Mouse (Mus musculus) heart, embryonic 15.5 days (tissue): Measurements from ENCODE around the gene Kifc3. TPM values are rescaled to one million over a fixed set of nuclear protein-coding genes. Genes with fewer than 3 reads are reported as not detected.

ENCODE experiments used
- ATAC-seq: fragments of 200-750 bp; cut with Nextera tagmentation; replicated peaks from 2 replicates; pipeline ENCODE4 v1.8.0; 2017; ENCODE audit warnings: low read depth, moderate TSS enrichment; ENCODE audit not compliant: insufficient number of reproducible peaks, insufficient read depth, low FRiP score
- H3K27ac ChIP-seq: fragments of 300-500 bp; sonication (generic); 2 replicates; pipeline ENCODE4 v1.5.1; 2015; ENCODE audit warnings: mild to moderate bottlenecking, inconsistent platforms
- H3K27me3 ChIP-seq: fragments of 300-500 bp; sonication (generic); 2 replicates; pipeline ENCODE4 v1.6.1; 2015; ENCODE audit warnings: inconsistent platforms
- H3K36me3 ChIP-seq: fragments of 300-500 bp; sonication (generic); 2 replicates; pipeline ENCODE4 v1.6.1; 2015; ENCODE audit warnings: mild to moderate bottlenecking, inconsistent platforms
- H3K4me1 ChIP-seq: fragments of 300-500 bp; sonication (generic); replicated peaks from 2 replicates; pipeline ENCODE4 v1.6.1; 2015; ENCODE audit warnings: inconsistent platforms
- H3K4me2 ChIP-seq: fragments of 300-500 bp; sonication (generic); 2 replicates; pipeline ENCODE4 v1.6.1; 2015; ENCODE audit warnings: inconsistent platforms, mild to moderate bottlenecking, moderate library complexity
- H3K4me3 ChIP-seq: fragments of 300-500 bp; sonication (generic); 2 replicates; pipeline ENCODE4 v1.5.1; 2015; ENCODE audit warnings: mild to moderate bottlenecking, inconsistent platforms
- H3K9ac ChIP-seq: fragments of 300-500 bp; sonication (generic); 2 replicates; pipeline ENCODE4 v1.6.1; 2015; ENCODE audit warnings: mild to moderate bottlenecking, inconsistent platforms
- H3K9me3 ChIP-seq: fragments of 300-500 bp; sonication (generic); replicated peaks from 2 replicates; pipeline ENCODE4 v1.6.1; 2016; ENCODE audit warnings: inconsistent platforms
- WGBS: fragments of 180-500 bp; shearing (Covaris S2); methylation state at CpG from one replicate; pipeline ENCODE4 v1.1.7; 2015; ENCODE audit warnings: mixed read lengths; 5-methylcytosine and 5-hydroxymethylcytosine counted together
- polyA plus RNA-seq: library from polyadenylated mRNA; unstranded; fragments of >200 nt; fragmentation: Nextera tagmentation; extraction: Ambion mirVana; gene quantifications from 2 replicates; pipeline ENCODE4 v1.2.1, GENCODE M21; 2015

Kifc3 gene
- polyA plus RNA-seq, 1 experiment from 2014 or later: 15.7 TPM

DNA sequence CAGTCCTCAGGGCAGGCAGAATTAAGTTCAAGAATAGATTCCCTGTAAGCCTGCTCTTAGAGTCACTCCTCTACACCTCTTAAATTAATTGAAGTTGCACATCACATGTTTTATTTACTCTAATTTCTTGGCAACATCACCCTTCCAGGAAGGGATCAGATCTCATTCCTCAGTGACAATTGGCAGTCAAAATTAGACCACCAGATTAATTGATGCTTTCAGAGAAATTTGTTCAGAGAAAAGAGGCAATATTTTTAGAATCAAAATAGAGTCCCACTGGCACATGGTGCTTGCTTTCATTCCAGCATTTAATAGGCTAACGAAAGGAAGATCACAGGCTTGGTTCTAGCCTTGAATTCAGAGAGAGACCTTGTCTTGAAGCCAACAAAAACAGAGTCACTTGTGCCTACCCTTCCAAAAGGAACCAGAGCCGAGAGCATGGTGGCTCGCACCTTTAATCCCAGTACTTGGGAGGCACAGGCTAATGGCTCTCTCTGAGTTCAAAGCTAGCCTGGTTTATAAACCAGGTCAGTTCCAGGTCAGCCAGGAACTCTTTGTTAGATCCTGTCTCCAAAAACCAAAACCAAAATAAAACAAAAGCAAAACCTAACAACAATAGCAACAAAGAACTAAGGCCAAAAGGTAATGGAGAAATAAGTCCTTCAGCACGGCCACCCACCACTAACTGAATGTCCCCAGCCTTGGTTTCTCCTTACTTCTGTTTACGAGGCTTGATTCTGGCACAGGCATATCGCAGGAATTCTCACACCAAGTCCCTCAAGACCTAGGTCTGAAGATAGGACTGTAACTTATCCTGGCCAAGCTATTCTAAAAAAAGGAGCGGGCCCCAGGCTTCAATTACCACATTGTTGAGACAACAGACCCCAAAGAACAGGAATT is 23.9 kb upstream of the Kifc3 start:
- peaks cover 16% of the 10 kb centered on the region for H3K4me1 ChIP-seq
- 35% methylated on average over 7 of the region's 7 CpGs for WGBS
- no peaks in the 10 kb centered on the region for H3K27me3 ChIP-seq
- H3K27ac ChIP-seq: peak overlapping the region; percentile 54
- H3K4me2 ChIP-seq: no peak overlapping the region
- no peak overlapping the region for H3K9ac ChIP-seq
- ATAC-seq: no peak
- no peak overlapping the region for H3K4me3 ChIP-seq
- H3K36me3 ChIP-seq: no peaks in the 10 kb centered on the region
- H3K9me3 ChIP-seq: no peaks in the 10 kb centered on the region

DNA sequence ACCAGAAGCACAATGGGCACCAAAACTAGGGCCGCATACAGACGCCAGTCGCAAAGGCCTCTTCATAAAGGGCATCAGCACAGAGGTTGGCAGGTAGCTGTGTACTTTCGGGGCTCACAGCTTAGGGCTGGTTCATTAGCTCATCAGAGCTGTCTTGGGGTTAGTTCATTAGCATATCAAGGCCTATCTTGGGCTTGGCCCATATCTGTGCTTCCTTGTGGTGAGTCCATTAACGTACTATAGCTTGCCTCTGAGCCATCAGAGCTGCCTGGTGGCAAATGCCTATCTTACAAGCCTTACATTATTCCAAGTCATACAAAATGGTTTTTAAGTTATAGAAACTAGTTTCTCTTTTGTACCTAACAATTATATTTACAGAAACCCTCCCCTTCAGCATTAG is 21.4 kb upstream of the Kifc3 start:
- Histone ChIP-seq H3K27ac (no peak overlapping the region), H3K4me1 (peaks cover 21% of the 10 kb centered on the region), H3K9ac (no peak overlapping the region), H3K27me3 (no peaks in the 10 kb centered on the region), H3K4me2 (no peak overlapping the region), H3K9me3 (no peaks in the 10 kb centered on the region), H3K36me3 (no peaks in the 10 kb centered on the region), H3K4me3 (no peak overlapping the region)
- ATAC-seq: no peak
- 91% methylated on average over 5 of the region's 5 CpGs for WGBS

DNA sequence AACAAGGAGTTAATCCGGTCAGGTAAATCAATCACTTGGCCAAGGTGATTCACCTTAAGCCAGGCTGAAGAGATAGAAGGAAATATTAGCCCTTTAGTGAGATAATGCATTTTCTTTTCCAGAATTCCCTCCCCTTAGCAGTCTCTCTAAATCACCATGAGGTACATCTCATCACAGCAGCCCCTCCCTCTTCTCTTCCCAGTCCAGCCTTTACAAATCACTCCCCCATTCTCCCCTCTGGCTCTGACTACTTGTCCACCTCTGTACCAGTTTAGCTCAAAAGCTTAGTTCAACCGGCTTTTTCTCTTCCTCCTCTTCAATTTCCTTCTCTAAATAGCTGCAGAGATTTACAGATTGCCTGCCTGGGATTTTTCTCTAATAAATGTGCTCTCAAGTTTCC is 18.4 kb upstream of the Kifc3 start:
- no peak overlapping the region for H3K27ac ChIP-seq
- ATAC-seq: no peak

DNA sequence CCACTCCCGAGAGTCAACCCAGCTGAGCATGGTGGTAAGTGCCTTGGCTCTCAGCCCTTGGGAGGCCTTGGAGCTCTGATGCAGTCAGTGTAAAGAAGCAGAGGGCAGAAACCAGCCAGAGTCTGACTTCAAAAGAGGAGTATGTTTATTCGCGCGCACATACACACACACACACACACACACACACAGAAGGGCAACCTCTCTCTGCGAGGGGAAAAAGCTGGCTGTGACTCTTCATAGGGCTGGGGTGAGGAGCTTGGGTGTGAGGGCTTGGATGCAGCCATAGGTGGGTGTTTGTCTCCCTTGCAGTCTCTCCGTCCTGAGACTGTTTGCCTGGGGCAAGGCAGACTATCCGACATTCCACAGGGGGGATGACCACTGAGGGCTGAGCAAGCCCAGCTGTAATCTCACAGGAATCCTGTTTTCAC is 18.0 kb upstream of the Kifc3 start:
- ATAC-seq: no peak
- 43% methylated on average over 7 of the region's 7 CpGs for WGBS
- H3K27ac ChIP-seq: no peak overlapping the region
- H3K9me3 ChIP-seq: no peaks in the 10 kb centered on the region
- peaks cover 5% of the 10 kb centered on the region; the same call in 1 of the 2 replicates for H3K4me1 ChIP-seq
- H3K9ac ChIP-seq: no peak overlapping the region
- no peaks in the 10 kb centered on the region for H3K36me3 ChIP-seq
- no peak overlapping the region for H3K4me2 ChIP-seq
- no peaks in the 10 kb centered on the region for H3K27me3 ChIP-seq
- H3K4me3 ChIP-seq: no peak overlapping the region

More for the DNA sequence above, 18.4 kb upstream of the Kifc3 start:
- H3K36me3 ChIP-seq: no peaks in the 10 kb centered on the region
- no peak overlapping the region for H3K9ac ChIP-seq
- H3K4me1 ChIP-seq: peaks cover 6% of the 10 kb centered on the region; the same call in 1 of the 2 replicates
- H3K4me3 ChIP-seq: no peak overlapping the region
- no peaks in the 10 kb centered on the region for H3K27me3 ChIP-seq
- no peaks in the 10 kb centered on the region for H3K9me3 ChIP-seq
- 16% methylated on average over 2 of the region's 2 CpGs for WGBS
- no peak overlapping the region for H3K4me2 ChIP-seq

DNA sequence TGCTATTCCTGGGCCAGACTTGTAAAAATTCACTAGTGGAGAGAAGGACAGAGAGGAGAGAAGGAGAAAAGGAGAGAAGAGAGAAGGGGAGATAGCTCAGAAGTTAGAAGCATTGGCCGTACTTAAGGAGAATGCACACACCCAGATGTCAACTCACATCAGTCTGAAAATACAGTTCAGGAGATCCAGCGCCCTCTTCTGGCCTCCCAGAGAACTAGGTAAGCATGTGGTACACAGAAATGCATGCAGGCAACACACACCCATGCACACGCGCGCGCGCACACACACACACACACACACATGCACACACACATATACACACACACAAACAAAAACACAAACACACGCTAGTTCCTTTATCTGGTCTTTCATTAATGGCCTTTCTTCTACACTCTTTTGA is 17.0 kb upstream of the Kifc3 start:
- Histone ChIP-seq H3K4me3 (no peak overlapping the region), H3K4me2 (no peak overlapping the region), H3K36me3 (no peaks in the 10 kb centered on the region), H3K27me3 (no peaks in the 10 kb centered on the region), H3K9me3 (no peaks in the 10 kb centered on the region), H3K4me1 (peaks cover 13% of the 10 kb centered on the region), H3K27ac (no peak overlapping the region), H3K9ac (no peak overlapping the region)
- WGBS: 87% methylated on average over 8 of the region's 8 CpGs
- ATAC-seq: no peak

DNA sequence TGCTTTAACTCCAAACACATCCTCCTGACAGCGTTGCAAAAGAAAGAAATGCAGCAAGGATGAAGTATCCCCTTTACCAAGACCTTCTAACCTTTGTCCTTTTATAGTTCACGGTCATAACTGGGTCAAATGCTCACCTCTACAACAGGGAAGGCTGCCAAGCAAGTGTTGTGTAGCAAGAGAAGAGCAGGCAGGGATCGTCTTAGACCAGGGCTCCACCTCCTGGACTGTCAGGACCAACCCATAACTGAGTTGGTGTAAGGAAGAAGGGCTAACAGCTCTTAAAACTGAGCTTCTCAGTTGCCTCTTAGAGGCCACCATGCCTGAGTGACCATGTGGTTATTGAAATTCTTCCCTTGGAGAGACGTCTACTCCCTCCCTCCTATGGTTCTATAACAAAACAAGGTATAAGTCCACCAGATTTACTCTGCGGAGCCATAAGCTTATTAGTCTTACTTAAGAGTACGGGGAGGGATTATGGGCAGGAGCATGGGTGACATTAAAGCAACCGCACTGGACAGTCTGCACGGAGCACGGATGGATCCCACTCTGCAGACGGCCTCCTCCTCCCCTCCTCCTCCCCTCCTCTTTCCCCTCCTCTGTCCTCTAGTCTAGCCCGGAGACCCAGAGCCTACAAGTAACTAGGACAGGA is 13.2 kb upstream of the Kifc3 start:
- no peaks in the 10 kb centered on the region for H3K27me3 ChIP-seq
- H3K4me3 ChIP-seq: no peak overlapping the region
- 76% methylated on average over 11 of the region's 11 CpGs for WGBS
- no peak overlapping the region for H3K27ac ChIP-seq
- H3K4me1 ChIP-seq: peaks cover 22% of the 10 kb centered on the region
- H3K4me2 ChIP-seq: no peak overlapping the region
- H3K9me3 ChIP-seq: no peaks in the 10 kb centered on the region
- no peak for ATAC-seq
- H3K36me3 ChIP-seq: no peaks in the 10 kb centered on the region
- H3K9ac ChIP-seq: no peak overlapping the region

DNA sequence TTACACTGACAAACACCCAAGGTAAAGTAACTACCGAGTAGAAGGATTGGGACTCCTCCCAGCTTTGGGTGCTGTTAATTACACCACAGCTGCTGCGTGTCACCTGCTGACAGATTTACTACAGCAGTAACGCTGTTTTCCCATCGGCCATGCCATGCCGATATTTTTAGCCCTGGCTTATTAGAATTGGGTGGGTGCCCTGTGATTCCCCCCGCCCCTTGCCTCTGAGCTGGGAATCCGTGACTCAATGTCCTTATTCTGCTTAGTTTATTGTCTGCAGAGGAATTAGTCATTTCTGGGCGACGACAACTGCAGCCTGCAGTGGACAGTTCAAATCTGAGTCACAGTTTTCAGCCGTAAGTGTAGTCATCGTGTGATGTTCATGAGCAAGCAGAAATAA is 7.3 kb upstream of the Kifc3 start:
- no peaks in the 10 kb centered on the region for H3K9me3 ChIP-seq
- H3K36me3 ChIP-seq: no peaks in the 10 kb centered on the region
- no peak for ATAC-seq
- H3K4me1 ChIP-seq: peaks cover 27% of the 10 kb centered on the region
- H3K27me3 ChIP-seq: no peaks in the 10 kb centered on the region
- H3K27ac ChIP-seq: peak overlapping the region; percentile 70
- no peak overlapping the region for H3K9ac ChIP-seq
- H3K4me2 ChIP-seq: peak overlapping the region; percentile 39
- WGBS: 24% methylated on average over 11 of the region's 11 CpGs
- H3K4me3 ChIP-seq: no peak overlapping the region

DNA sequence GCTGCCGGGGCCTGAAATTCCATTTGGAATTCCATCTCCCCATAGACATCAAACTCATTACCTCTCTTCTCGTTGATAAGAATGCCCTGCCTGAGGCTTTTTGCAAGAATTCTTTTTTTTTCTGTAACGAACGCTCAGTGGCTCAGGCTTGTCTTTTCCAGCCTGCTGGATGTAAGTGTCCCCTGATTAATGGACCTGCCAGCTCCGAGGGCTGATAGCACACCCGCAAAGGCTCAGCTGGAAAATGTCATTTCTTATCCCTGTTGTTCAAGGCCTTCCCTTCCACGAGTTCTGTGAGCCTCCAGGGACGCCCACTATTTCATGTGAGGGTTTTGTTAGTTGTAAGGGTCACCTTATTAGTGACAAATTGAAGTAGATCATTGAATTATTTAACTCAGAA is 3.3 kb upstream of the Kifc3 start:
- Histone ChIP-seq H3K4me3 (no peak overlapping the region), H3K4me2 (no peak overlapping the region), H3K27ac (peak overlapping the region; percentile 0; the same call in 1 of the 2 replicates), H3K9me3 (no peaks in the 10 kb centered on the region), H3K36me3 (no peaks in the 10 kb centered on the region), H3K9ac (no peak overlapping the region), H3K4me1 (peaks cover 22% of the 10 kb centered on the region), H3K27me3 (no peaks in the 10 kb centered on the region)
- WGBS: 16% methylated on average over 8 of the region's 8 CpGs
- no peak for ATAC-seq

DNA sequence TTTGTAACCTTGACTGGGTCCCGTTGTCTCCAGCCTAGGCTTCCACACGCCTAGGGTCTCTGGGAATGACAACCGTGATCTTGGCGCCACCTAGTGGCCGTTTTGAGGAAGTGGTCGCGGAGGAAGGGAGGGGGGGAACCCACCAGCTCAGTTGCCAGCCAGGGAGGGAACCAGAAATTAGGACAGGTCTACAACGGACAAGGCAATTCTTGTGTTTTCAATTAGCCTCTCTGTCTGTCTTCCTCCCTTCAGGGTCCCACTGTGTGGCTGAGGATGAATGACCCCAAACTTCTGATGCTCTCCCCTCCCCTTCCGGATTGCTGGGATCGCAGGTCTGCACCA is 1.4 kb upstream of the Kifc3 start:
- Histone ChIP-seq H3K4me2 (peak overlapping the region; percentile 19; the same call in 1 of the 2 replicates), H3K27ac (no peak overlapping the region), H3K4me3 (no peak overlapping the region), H3K4me1 (peaks cover 11% of the 10 kb centered on the region; the same call in 1 of the 2 replicates), H3K27me3 (no peaks in the 10 kb centered on the region), H3K36me3 (no peaks in the 10 kb centered on the region), H3K9me3 (no peaks in the 10 kb centered on the region), H3K9ac (no peak overlapping the region)
- 0 out of 2 replicates have a peak, but pooled peaks have one; percentile 37 for ATAC-seq
- 16% methylated on average over 10 of the region's 10 CpGs for WGBS

DNA sequence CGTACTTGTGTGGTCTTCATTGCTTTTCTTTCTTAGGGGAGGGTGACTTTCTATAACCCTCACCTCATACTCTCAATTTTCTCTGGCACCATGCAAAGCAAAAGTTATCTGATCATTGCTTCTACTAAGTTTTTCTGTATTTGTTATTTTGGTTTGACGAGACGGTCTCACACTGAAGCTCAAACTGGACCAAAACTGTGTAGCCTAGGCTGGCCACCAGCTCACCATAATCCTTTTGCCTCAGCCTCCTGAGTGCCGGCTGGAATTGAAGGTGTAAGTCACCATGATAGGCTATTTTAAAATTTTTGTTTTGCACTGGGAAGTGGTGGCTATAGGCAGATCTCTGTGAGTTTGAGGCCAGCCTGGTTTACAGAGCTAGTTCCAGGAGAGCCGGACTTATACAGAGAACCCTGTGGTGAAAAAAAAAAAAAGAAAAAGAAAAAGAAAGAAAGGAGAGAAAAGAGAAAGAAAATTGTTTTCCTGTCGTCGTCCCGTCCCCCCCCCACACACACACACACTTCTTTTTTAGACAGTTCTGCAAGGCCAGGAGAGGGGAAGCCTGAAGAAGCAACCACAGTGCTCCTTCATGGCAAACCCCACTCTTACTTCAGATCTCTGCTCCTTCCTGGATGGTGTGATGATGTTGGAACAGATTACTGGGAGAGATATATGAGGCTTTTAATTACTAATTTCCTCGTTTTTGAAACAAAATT is 870 bp upstream of the Kifc3 start:
- Histone ChIP-seq H3K4me3 (no peak overlapping the region), H3K27me3 (no peaks in the 10 kb centered on the region), H3K27ac (no peak overlapping the region), H3K9ac (no peak overlapping the region), H3K36me3 (no peaks in the 10 kb centered on the region), H3K4me1 (peaks cover 11% of the 10 kb centered on the region; the same call in 1 of the 2 replicates), H3K4me2 (no peak overlapping the region), H3K9me3 (no peaks in the 10 kb centered on the region)
- no peak for ATAC-seq
- WGBS: 55% methylated on average over 9 of the region's 9 CpGs

DNA sequence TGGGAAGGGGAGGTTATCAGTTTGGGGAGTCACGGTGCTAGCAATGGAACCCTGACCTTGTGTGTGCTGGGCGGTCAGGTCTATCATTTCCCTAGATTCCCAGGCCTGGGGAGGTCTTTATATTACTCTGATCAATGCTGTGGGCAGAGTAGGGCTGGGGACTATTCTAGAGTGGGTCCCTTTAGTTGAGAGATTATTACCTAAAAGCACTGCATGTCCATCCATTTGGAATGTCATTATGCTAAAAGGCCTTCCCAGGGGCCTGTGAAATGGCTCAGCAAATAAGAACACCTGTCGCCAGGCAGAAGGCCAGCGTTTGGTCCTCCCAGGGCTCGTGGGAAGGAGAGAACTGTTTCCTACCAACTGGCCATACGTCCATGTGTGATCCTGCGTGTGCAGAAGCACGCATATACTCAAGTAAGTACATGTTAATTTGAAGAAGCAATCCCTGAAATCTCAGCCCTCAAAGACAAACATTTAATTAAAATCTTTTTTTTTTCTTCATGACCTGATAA is 499 bp downstream of the Kifc3 start:
- no peak overlapping the region for H3K27ac ChIP-seq
- no peak overlapping the region for H3K9ac ChIP-seq
- H3K36me3 ChIP-seq: no peaks in the 10 kb centered on the region
- H3K9me3 ChIP-seq: no peaks in the 10 kb centered on the region
- WGBS: 83% methylated on average over 8 of the region's 8 CpGs
- peaks cover 11% of the 10 kb centered on the region; the same call in 1 of the 2 replicates for H3K4me1 ChIP-seq
- no peak overlapping the region for H3K4me3 ChIP-seq
- H3K4me2 ChIP-seq: no peak overlapping the region
- H3K27me3 ChIP-seq: no peaks in the 10 kb centered on the region
- ATAC-seq: no peak
